Mouse (Mus musculus): Measurements from ENCODE around the gene Pla2g1b. TPM values are rescaled to one million over a fixed set of nuclear protein-coding genes. Genes with fewer than 3 reads are reported as not detected.
A peak's percentile ranks its signal among the peaks of the same experiment; 100 is the strongest.

Gene Pla2g1b
- polyA plus RNA-seq, 1 experiment from 2014 or later: not detected

GRCm38 (mm10) chr5:115469791-115470190 lies 3.7 kb downstream of the Pla2g1b start:
- Histone ChIP-seq H3K9me3 (ENCODE audit: control insufficient read depth, low read length) (no peaks in the 10 kb centered on the region), H3K4me1 (replicated peaks; ENCODE audit: control insufficient read depth, insufficient read depth, low read length) (no peaks in the 10 kb centered on the region), H3K27me3 (ENCODE audit: control insufficient read depth, insufficient read depth, low read length) (no peaks in the 10 kb centered on the region), H3K36me3 (replicated peaks; ENCODE audit: control insufficient read depth, insufficient read depth) (no peaks in the 10 kb centered on the region), H3K9ac (no peak overlapping the region), H3K27ac (no peak overlapping the region), H3K4me2 (replicated peaks) (no peak overlapping the region), H3K4me3 (replicated peaks; ENCODE audit: low read length) (no peak overlapping the region)
- WGBS: 64% methylated on average over 6 of the region's 6 CpGs
- DNase-seq (ENCODE audit: low spot score) (no peak), ATAC-seq (ENCODE audit: low FRiP score) (no peak)

- ATAC-seq (ENCODE audit: low FRiP score) (no peak), DNase-seq (ENCODE audit: low spot score) (peak; percentile 81)
- no peak overlapping the region for H3K4me3 ChIP-seq (replicated peaks; ENCODE audit: low read length)
- H3K4me2 ChIP-seq (replicated peaks): peak overlapping the region; percentile 23; the same call in 1 of the 2 replicates
- H3K36me3 ChIP-seq (replicated peaks; ENCODE audit: control insufficient read depth, insufficient read depth): no peaks in the 10 kb centered on the region
- H3K9me3 ChIP-seq (ENCODE audit: control insufficient read depth, low read length): no peaks in the 10 kb centered on the region
- 32% methylated on average over 20 of the region's 20 CpGs for WGBS
- 0 out of 2 replicates have a peak, but pooled peaks cover 4% of the 10 kb centered on the region for H3K4me1 ChIP-seq (replicated peaks; ENCODE audit: control insufficient read depth, insufficient read depth, low read length)
- no peak overlapping the region for H3K9ac ChIP-seq
- H3K27me3 ChIP-seq (ENCODE audit: control insufficient read depth, insufficient read depth, low read length): no peaks in the 10 kb centered on the region
- no peak overlapping the region for H3K27ac ChIP-seq
Measured at GRCm38 (mm10) chr5:115470766-115471531, 4.9 kb downstream of the Pla2g1b start.

DNA sequence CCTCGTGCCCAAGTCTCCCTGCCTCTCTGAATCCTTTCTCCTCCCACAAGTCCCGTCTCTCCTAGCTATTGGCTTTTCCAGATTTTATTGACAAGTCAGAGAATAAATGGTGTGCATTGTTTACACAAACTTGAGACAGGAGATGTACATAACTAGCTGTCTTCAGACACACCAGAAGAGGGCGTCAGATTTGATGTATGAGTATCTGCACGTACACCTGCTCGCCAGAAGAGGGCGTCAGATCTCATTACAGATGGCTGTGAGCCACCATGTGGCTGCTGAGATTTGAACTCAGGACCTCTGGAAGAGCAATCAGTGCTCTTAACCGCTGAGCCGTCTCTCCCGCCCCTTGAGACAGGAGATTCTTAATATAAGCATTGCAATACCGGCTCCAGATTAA lies 7.1 kb downstream of the Pla2g1b start:
- no peak overlapping the region for H3K4me2 ChIP-seq (replicated peaks)
- H3K27me3 ChIP-seq (ENCODE audit: control insufficient read depth, insufficient read depth, low read length): no peaks in the 10 kb centered on the region
- no peak overlapping the region for H3K4me3 ChIP-seq (replicated peaks; ENCODE audit: low read length)
- no peak overlapping the region for H3K27ac ChIP-seq
- ATAC-seq (ENCODE audit: low FRiP score) (no peak), DNase-seq (ENCODE audit: low spot score) (no peak)
- no peaks in the 10 kb centered on the region for H3K9me3 ChIP-seq (ENCODE audit: control insufficient read depth, low read length)
- WGBS: 80% methylated on average over 10 of the region's 10 CpGs
- no peaks in the 10 kb centered on the region; the same call in 1 of the 2 replicates for H3K36me3 ChIP-seq (replicated peaks; ENCODE audit: control insufficient read depth, insufficient read depth)
- H3K4me1 ChIP-seq (replicated peaks; ENCODE audit: control insufficient read depth, insufficient read depth, low read length): 0 out of 2 replicates have a peak, but pooled peaks cover 4% of the 10 kb centered on the region
- no peak overlapping the region for H3K9ac ChIP-seq

GRCm38 (mm10) chr5:115474174-115474828 lies 8.2 kb downstream of the Pla2g1b start:
- no peak for ATAC-seq (ENCODE audit: low FRiP score)
- H3K4me2 ChIP-seq (replicated peaks): no peak overlapping the region
- no peak overlapping the region for H3K27ac ChIP-seq
- 0 out of 2 replicates have a peak, but pooled peaks cover 4% of the 10 kb centered on the region for H3K4me1 ChIP-seq (replicated peaks; ENCODE audit: control insufficient read depth, insufficient read depth, low read length)
- DNase-seq (ENCODE audit: low spot score): no peak
- H3K9me3 ChIP-seq (ENCODE audit: control insufficient read depth, low read length): no peaks in the 10 kb centered on the region
- no peak overlapping the region for H3K9ac ChIP-seq
- WGBS: 78% methylated on average over 22 of the region's 22 CpGs
- no peaks in the 10 kb centered on the region for H3K27me3 ChIP-seq (ENCODE audit: control insufficient read depth, insufficient read depth, low read length)
- no peaks in the 10 kb centered on the region; the same call in 1 of the 2 replicates for H3K36me3 ChIP-seq (replicated peaks; ENCODE audit: control insufficient read depth, insufficient read depth)
- no peak overlapping the region for H3K4me3 ChIP-seq (replicated peaks; ENCODE audit: low read length)

GRCm38 (mm10) chr5:115475337-115476106 lies 9.5 kb downstream of the Pla2g1b start:
- Histone ChIP-seq H3K4me3 (replicated peaks; ENCODE audit: low read length) (peak overlapping the region; percentile 38), H3K9ac (peak overlapping the region; percentile 58), H3K9me3 (ENCODE audit: control insufficient read depth, low read length) (no peaks in the 10 kb centered on the region), H3K4me2 (replicated peaks) (peak overlapping the region; percentile 55), H3K27ac (peak overlapping the region; percentile 55; the same call in 1 of the 2 replicates), H3K27me3 (ENCODE audit: control insufficient read depth, insufficient read depth, low read length) (no peaks in the 10 kb centered on the region), H3K4me1 (replicated peaks; ENCODE audit: control insufficient read depth, insufficient read depth, low read length) (peaks cover 10% of the 10 kb centered on the region; the same call in 1 of the 2 replicates), H3K36me3 (replicated peaks; ENCODE audit: control insufficient read depth, insufficient read depth) (no peaks in the 10 kb centered on the region; the same call in 1 of the 2 replicates)
- WGBS: 14% methylated on average over 22 of the region's 22 CpGs
- ATAC-seq (ENCODE audit: low FRiP score): peak; percentile 88
- peak; percentile 74 for DNase-seq (ENCODE audit: low spot score)

DNA sequence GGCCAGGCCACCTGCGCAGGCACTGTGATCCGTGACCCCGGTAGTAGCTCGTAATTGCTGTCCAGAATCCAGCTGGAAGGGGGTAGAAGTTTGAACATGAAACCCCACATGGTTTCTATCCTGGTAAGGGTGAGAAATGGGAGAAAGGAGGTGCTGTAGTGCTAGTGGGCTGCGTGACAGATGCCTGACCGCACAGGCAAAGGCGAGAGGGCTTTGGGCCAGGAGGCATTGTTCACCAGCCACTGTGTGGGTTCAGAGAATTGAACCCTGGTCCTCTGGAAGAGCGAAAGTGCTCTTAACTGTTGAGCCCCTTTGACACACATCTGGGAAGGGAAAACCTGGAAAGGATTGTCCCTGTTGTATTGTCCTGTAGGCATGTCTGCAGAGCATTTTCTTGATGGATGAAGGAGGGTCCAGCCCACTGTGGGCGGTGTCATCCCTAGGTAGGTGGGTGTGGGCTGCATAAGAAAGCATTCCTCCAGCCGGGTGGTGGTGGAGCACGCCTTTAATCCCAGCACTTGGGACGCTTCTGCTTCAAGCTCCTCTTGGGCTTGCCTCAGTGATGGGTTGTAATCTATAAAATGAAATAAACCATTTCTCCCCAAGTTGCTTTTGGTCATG lies 10.2 kb downstream of the Pla2g1b start:
- H3K9ac ChIP-seq: peak overlapping the region; percentile 58; the same call in 1 of the 2 replicates
- H3K9me3 ChIP-seq (ENCODE audit: control insufficient read depth, low read length): no peaks in the 10 kb centered on the region
- 37% methylated on average over 12 of the region's 12 CpGs for WGBS
- peak overlapping the region; percentile 55 for H3K4me2 ChIP-seq (replicated peaks)
- H3K4me3 ChIP-seq (replicated peaks; ENCODE audit: low read length): peak overlapping the region; percentile 38
- no peaks in the 10 kb centered on the region; the same call in 1 of the 2 replicates for H3K27me3 ChIP-seq (ENCODE audit: control insufficient read depth, insufficient read depth, low read length)
- no peak overlapping the region for H3K27ac ChIP-seq
- H3K4me1 ChIP-seq (replicated peaks; ENCODE audit: control insufficient read depth, insufficient read depth, low read length): peaks cover 10% of the 10 kb centered on the region; the same call in 1 of the 2 replicates
- no peak for DNase-seq (ENCODE audit: low spot score)
- no peaks in the 10 kb centered on the region; the same call in 1 of the 2 replicates for H3K36me3 ChIP-seq (replicated peaks; ENCODE audit: control insufficient read depth, insufficient read depth)
- ATAC-seq (ENCODE audit: low FRiP score): peak; percentile 59; the same call in 1 of the 2 replicates

DNA sequence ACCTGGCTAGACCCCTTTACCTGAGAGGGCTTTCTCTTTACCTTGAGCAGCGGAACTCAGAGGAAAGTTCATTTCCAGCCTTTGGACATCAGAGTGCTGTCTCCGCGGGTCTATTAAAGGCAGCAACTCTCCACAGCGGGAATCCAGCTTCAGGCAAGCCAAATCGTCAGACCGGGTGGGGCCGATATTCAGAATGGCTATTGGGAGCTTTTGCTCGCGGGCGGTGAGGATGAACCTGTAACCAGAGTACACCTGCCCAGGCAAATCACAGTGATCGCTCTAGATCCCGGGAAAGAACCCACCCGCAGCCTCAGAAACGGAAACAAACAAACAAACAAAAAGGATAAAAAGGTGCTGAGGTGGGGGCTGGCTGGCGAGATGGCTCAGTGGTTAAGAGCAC lies 13.5 kb downstream of the Pla2g1b start:
- DNase-seq (ENCODE audit: low spot score) (no peak), ATAC-seq (ENCODE audit: low FRiP score) (no peak)
- H3K27me3 ChIP-seq (ENCODE audit: control insufficient read depth, insufficient read depth, low read length): no peaks in the 10 kb centered on the region; the same call in 1 of the 2 replicates
- peaks cover 29% of the 10 kb centered on the region for H3K4me1 ChIP-seq (replicated peaks; ENCODE audit: control insufficient read depth, insufficient read depth, low read length)
- no peak overlapping the region for H3K4me2 ChIP-seq (replicated peaks)
- H3K36me3 ChIP-seq (replicated peaks; ENCODE audit: control insufficient read depth, insufficient read depth): no peaks in the 10 kb centered on the region; the same call in 1 of the 2 replicates
- no peak overlapping the region for H3K9ac ChIP-seq
- H3K9me3 ChIP-seq (ENCODE audit: control insufficient read depth, low read length): no peaks in the 10 kb centered on the region
- H3K27ac ChIP-seq: no peak overlapping the region
- WGBS: 43% methylated on average over 15 of the region's 15 CpGs
- H3K4me3 ChIP-seq (replicated peaks; ENCODE audit: low read length): no peak overlapping the region

DNA sequence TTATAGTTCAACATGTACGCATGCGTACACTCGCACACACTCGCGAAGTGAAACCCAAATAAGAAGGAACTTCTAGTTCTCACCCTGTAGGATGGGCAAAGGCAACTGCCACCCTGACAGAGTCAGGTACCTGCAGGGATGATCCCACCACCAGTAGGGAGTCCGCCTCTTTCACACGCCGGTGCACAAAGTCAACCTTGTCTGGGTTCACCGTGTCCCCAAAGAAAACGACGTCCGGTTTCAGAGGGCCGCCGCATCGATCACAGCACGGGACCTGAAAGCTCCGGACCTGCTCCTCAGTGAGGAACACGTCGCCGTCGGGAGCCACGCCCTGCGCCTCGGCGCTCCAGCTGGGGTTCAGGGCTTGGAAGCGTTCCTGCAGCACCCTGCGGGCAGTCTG lies 14.0 kb downstream of the Pla2g1b start:
- WGBS: 15% methylated on average over 27 of the region's 27 CpGs
- no peak overlapping the region for H3K27ac ChIP-seq
- no peaks in the 10 kb centered on the region; the same call in 1 of the 2 replicates for H3K36me3 ChIP-seq (replicated peaks; ENCODE audit: control insufficient read depth, insufficient read depth)
- no peak overlapping the region for H3K9ac ChIP-seq
- H3K9me3 ChIP-seq (ENCODE audit: control insufficient read depth, low read length): no peaks in the 10 kb centered on the region
- peaks cover 34% of the 10 kb centered on the region for H3K4me1 ChIP-seq (replicated peaks; ENCODE audit: control insufficient read depth, insufficient read depth, low read length)
- H3K27me3 ChIP-seq (ENCODE audit: control insufficient read depth, insufficient read depth, low read length): no peaks in the 10 kb centered on the region; the same call in 1 of the 2 replicates
- ATAC-seq (ENCODE audit: low FRiP score): no peak
- no peak for DNase-seq (ENCODE audit: low spot score)
- peak overlapping the region; percentile 2; the same call in 1 of the 2 replicates for H3K4me3 ChIP-seq (replicated peaks; ENCODE audit: low read length)
- H3K4me2 ChIP-seq (replicated peaks): peak overlapping the region; percentile 34

Measured in hindbrain, embryonic 14.5 days (tissue).